Mouse (Mus musculus): ENCODE measurements around the gene Ccdc151. TPM values are rescaled to one million over a fixed set of nuclear protein-coding genes. Genes with fewer than 3 reads are reported as not detected.

The Ccdc151 gene
- polyA plus RNA-seq, 1 experiment: not detected

DNA sequence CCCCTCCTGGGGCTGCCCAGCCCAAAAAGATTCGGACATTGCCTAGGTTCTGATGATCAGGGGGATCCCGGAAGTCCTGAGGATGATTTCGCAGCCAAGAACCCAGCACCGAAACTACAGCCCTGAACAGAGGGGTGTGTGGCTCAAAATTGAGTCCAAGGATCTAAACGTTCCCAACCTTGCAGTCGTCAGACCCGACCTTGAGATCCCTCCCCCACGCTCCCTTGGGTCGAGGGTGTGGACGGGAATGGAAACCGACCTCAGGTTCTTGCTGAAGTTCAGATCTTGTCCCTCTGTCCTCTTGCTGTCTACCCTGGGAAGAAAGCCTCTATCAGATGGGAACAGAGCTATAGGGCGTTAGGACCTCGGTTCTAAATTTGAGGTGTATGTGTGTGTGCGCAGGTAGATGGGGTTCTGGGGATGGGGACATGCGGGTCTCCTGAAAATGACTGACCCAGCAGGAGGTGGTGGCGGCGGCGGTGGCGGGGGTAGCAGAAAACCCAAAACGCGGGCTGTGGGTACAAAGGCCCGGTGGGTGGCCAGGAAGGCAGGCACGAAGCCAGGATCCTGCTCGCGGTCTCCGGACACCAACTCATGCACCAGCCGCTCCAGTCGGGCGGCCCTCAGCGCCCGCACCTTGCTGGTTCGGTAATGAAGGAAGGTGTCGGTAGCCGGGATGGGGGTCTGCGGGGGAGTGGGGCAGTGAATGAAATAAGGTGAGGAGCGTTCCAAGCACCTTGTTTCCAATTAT lies 14.7 kb downstream of the Ccdc151 start:
- no peak overlapping the region for H3K4me3 ChIP-seq (ENCODE audit: insufficient read depth, low read depth, low read length)
- H3K4me1 ChIP-seq (ENCODE audit: control insufficient read depth, insufficient read depth, low read length): peaks cover 27% of the 10 kb centered on the region
- 19% methylated on average over 36 of the region's 36 CpGs for WGBS
- no peak overlapping the region for H3K27ac ChIP-seq (ENCODE audit: insufficient read depth, low read depth, low read length)
- TF ChIP-seq POLR2A (IDR thresholded peaks at IDR 0.05; ENCODE audit: insufficient read depth, low read depth, low read length) (no peak), CTCF (IDR thresholded peaks at IDR 0.05; ENCODE audit: insufficient read depth, low read depth, low read length) (no peak)

DNA sequence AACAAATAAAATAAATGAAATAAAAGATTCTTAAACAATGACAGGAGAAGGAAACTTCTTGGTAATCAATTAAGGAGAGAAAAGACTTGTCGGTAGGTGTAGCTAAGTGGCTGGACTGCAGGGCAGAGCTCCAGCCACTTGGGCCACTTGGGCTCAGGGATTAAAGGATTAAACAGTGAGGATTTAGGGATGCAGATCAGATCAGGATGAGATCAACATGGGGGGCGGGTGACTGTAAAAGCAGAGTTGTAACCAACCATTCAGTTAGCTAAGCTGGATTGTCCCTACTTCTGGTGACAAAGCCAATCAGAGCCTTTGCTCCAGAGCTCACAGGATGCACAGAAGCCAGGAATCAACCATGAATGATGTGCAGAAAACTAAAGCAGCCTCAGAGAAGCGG lies 18.5 kb downstream of the Ccdc151 start:
- Histone ChIP-seq H3K4me3 (ENCODE audit: insufficient read depth, low read depth, low read length) (no peak overlapping the region), H3K27ac (ENCODE audit: insufficient read depth, low read depth, low read length) (no peak overlapping the region), H3K4me1 (ENCODE audit: control insufficient read depth, insufficient read depth, low read length) (peaks cover 14% of the 10 kb centered on the region)
- no peak for TF ChIP-seq CTCF (IDR thresholded peaks at IDR 0.05; ENCODE audit: insufficient read depth, low read depth, low read length)
- TF ChIP-seq POLR2A (IDR thresholded peaks at IDR 0.05; ENCODE audit: insufficient read depth, low read depth, low read length): no peak
- WGBS: 49% methylated on average over 3 of the region's 3 CpGs

DNA sequence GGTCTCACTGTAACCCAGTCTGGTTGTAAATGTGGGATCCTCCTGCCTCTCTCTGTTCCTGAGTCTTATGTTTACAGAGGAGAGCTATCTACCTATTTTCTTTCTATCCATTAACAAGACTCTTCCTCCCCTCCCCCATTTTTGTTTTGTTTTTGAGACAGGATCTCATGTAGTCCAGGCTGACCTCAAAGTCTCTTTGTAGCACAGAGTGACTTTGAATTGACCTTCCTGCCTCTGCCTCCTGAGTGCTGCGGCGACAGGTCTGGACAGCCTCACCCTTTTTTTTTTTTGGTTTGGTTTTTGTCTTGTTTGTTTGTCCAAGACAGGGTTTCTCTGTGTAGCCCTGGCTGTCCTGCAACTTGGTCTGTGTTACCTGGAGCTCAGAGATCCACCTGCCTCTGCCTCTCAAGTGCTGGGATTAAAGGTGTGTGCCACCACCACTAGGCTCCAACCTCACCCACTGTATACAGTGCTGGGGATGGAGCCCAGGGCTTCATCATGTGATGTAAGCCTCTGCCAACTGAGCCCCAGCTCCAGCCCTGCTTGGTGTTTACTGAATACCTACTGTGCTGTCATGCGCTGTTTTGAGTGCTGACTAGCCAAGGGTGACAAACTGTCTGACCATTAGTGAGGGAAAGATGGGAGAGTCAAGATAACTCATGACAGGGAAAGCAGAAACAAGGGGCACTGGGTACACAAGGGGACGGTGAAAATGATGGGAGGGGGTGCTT lies 23.9 kb downstream of the Ccdc151 start:
- Histone ChIP-seq H3K4me3 (ENCODE audit: insufficient read depth, low read depth, low read length) (no peak overlapping the region), H3K4me1 (ENCODE audit: control insufficient read depth, insufficient read depth, low read length) (no peaks in the 10 kb centered on the region), H3K27ac (ENCODE audit: insufficient read depth, low read depth, low read length) (no peak overlapping the region)
- TF ChIP-seq POLR2A (IDR thresholded peaks at IDR 0.05; ENCODE audit: insufficient read depth, low read depth, low read length): no peak
- no peak for TF ChIP-seq CTCF (IDR thresholded peaks at IDR 0.05; ENCODE audit: insufficient read depth, low read depth, low read length)
- 95% methylated on average over 4 of the region's 4 CpGs for WGBS

DNA sequence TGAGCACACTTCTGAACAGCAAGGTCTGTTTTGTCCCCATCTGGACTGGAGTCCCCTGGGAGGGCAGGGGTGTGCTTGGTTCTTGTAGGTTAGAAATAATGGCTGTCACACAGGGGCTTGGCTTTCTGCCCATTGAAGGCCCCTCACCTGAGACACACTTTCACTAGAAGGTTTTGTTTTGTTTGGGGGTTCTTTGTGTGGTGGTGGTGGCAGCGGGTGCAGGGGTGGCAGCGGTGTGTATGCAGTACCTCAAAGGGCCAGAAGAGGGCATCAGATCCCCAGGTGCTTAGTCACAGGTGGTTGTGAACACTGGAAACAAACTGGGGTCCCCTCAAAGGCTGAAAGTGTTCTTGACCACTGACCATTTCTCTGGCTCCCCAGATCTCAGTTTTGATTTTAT lies 24.5 kb downstream of the Ccdc151 start:
- 33% methylated on average over 2 of the region's 2 CpGs for WGBS
- H3K27ac ChIP-seq (ENCODE audit: insufficient read depth, low read depth, low read length): no peak overlapping the region
- H3K4me1 ChIP-seq (ENCODE audit: control insufficient read depth, insufficient read depth, low read length): no peaks in the 10 kb centered on the region
- no peak overlapping the region for H3K4me3 ChIP-seq (ENCODE audit: insufficient read depth, low read depth, low read length)
- TF ChIP-seq CTCF (IDR thresholded peaks at IDR 0.05; ENCODE audit: insufficient read depth, low read depth, low read length): peak; percentile 52; the same call in 1 of the 2 replicates
- TF ChIP-seq POLR2A (IDR thresholded peaks at IDR 0.05; ENCODE audit: insufficient read depth, low read depth, low read length): no peak

DNA sequence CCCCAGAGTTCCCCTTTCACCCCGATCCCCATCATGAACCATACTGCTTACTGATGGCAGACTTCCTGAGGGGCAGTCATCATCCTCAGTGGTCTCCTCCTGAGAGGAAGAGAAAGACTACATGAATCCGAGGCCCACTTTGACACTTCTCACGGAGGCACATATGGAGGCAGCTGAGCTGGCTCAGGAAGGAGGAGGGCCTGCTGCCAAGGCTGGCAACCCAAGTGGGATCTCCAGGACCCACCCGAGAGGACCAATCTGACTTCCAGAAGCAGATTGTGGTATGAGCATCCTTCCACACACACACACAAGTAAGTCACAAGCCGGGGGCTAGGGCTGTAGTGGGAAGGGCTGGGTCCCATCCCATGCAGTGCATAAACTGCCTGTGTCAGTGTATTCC lies 25.1 kb downstream of the Ccdc151 start:
- WGBS: 71% methylated on average over 5 of the region's 5 CpGs
- Histone ChIP-seq H3K4me3 (ENCODE audit: insufficient read depth, low read depth, low read length) (no peak overlapping the region), H3K27ac (ENCODE audit: insufficient read depth, low read depth, low read length) (no peak overlapping the region), H3K4me1 (ENCODE audit: control insufficient read depth, insufficient read depth, low read length) (no peaks in the 10 kb centered on the region)
- TF ChIP-seq CTCF (IDR thresholded peaks at IDR 0.05; ENCODE audit: insufficient read depth, low read depth, low read length) (no peak), POLR2A (IDR thresholded peaks at IDR 0.05; ENCODE audit: insufficient read depth, low read depth, low read length) (no peak)

DNA sequence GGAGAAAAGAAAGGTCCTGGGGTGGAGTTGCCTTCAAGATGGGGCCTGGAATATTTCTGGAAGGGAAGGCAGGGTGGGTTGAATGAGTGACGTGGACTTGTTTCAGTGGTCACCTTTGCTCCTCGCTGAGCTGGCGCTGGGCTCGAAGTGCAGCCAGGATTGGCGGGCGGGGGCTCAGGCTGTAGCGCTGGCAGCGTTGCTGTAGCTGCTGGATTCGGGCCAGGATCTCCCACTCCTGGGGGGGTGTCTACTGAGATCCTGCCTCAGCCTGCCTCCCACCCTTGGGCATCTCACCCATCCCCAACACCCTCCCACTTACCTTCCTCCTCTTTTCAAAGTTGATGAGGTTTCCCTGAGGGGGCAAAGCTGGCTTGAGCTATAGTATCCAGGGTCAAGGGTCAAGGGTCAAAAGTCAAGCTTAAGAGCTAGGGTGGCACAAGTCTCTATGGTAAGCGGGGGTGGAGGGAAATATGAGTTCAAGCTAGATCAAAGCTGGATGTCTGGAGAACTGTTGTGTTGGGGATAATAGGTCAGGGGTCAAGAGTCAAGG lies 25.7 kb downstream of the Ccdc151 start:
- no peak overlapping the region for H3K4me3 ChIP-seq (ENCODE audit: insufficient read depth, low read depth, low read length)
- TF ChIP-seq POLR2A (IDR thresholded peaks at IDR 0.05; ENCODE audit: insufficient read depth, low read depth, low read length) (no peak), CTCF (IDR thresholded peaks at IDR 0.05; ENCODE audit: insufficient read depth, low read depth, low read length) (no peak)
- no peak overlapping the region for H3K27ac ChIP-seq (ENCODE audit: insufficient read depth, low read depth, low read length)
- WGBS: 61% methylated on average over 10 of the region's 10 CpGs
- no peaks in the 10 kb centered on the region for H3K4me1 ChIP-seq (ENCODE audit: control insufficient read depth, insufficient read depth, low read length)

DNA sequence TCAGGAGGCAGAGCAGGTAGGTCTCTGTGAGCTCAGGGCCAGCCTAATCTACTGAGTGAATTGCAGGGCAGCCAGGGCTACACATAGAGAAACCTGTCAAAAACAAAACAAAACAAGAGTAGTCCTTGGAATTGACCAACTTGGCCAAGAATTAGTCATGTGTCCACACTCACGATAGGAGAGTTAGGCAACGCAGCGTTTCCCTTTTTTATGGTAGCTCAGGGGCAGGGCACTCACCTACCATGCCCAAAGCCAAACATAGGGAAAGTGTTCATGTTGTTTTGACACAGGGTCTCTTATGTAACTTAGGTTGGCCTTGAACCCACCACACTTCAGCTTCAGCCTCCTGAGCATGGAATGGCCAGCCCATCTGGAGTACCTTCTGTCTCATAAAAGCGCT lies 33.1 kb downstream of the Ccdc151 start:
- H3K4me3 ChIP-seq (ENCODE audit: insufficient read depth, low read depth, low read length): no peak overlapping the region
- H3K4me1 ChIP-seq (ENCODE audit: control insufficient read depth, insufficient read depth, low read length): peaks cover 4% of the 10 kb centered on the region; the same call in 1 of the 2 replicates
- no peak overlapping the region for H3K27ac ChIP-seq (ENCODE audit: insufficient read depth, low read depth, low read length)
- WGBS: 94% methylated on average over 4 of the region's 4 CpGs
- no peak for TF ChIP-seq POLR2A (IDR thresholded peaks at IDR 0.05; ENCODE audit: insufficient read depth, low read depth, low read length)
- TF ChIP-seq CTCF (IDR thresholded peaks at IDR 0.05; ENCODE audit: insufficient read depth, low read depth, low read length): no peak

DNA sequence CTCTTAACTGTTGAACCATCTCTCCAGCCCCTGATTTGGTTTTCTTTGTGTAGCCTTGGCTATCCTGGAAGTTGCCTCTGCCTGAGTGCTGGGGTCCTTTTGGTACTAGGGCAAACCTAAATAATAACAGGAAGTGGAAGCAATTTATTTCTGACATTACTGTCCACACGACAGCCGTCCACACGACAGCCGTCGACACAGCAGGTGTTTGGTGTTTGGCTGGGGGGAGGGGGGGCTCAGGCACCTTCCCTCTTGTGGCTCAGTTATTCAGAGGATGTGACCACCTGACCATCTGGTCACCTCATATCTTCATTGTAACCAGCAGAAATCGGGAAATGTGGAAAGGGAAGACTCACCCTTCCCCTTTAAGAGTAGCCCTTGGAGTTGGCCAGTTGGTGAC lies 33.6 kb downstream of the Ccdc151 start:
- WGBS: 65% methylated on average over 6 of the region's 6 CpGs

DNA sequence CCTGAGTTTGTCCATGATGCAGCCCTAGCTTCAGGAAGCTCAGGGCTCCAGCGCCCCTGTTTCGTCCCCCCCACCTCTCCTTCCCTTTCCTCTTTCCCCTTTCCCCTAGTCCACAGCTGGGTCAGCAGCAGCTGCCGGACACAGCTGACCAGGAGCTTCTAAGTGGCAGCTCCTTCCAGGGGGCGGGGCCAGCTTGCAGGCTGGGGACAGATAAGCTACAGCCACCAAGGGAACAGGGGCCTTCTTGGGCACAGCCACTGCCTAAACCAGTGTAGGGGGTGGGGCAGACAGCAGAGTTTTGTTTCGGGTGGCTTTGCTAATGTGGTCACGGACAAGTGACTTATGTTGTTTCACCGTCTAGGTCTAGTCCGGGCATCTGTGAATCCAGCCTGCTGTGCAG lies 39.0 kb downstream of the Ccdc151 start, which contains the start of gene Epor:
TSS of gene Epor (minus strand) at position 90 of the 400 bp plus-strand sequence.
- 55% methylated on average over 8 of the region's 8 CpGs for WGBS
- TF ChIP-seq CTCF (IDR thresholded peaks at IDR 0.05; ENCODE audit: insufficient read depth, low read depth, low read length) (no peak), POLR2A (IDR thresholded peaks at IDR 0.05; ENCODE audit: insufficient read depth, low read depth, low read length) (no peak)
- H3K27ac ChIP-seq (ENCODE audit: insufficient read depth, low read depth, low read length): no peak within 1 kb of the TSS
- peaks cover 24% of the 10 kb centered on the region for H3K4me1 ChIP-seq (ENCODE audit: control insufficient read depth, insufficient read depth, low read length)
- peak within 1 kb of the TSS; percentile 42 for H3K4me3 ChIP-seq (ENCODE audit: insufficient read depth, low read depth, low read length)

More for the DNA sequence above, 33.6 kb downstream of the Ccdc151 start:
- Histone ChIP-seq H3K27ac (ENCODE audit: insufficient read depth, low read depth, low read length) (no peak overlapping the region), H3K4me1 (ENCODE audit: control insufficient read depth, insufficient read depth, low read length) (peaks cover 4% of the 10 kb centered on the region; the same call in 1 of the 2 replicates), H3K4me3 (ENCODE audit: insufficient read depth, low read depth, low read length) (no peak overlapping the region)
- TF ChIP-seq POLR2A (IDR thresholded peaks at IDR 0.05; ENCODE audit: insufficient read depth, low read depth, low read length) (no peak), CTCF (IDR thresholded peaks at IDR 0.05; ENCODE audit: insufficient read depth, low read depth, low read length) (no peak)

Data from olfactory bulb, adult 2 months (tissue).